Mouse (Mus musculus) testis, adult 2 months (tissue): ENCODE data around the gene St6galnac3.

Experiments
- CTCF ChIP-seq: fragments of 200-500 bp; IDR thresholded peaks from 2 replicates; pipeline ENCODE4 v1.5.1; 2012; ENCODE audit warnings: low read depth, mild to moderate bottlenecking, inconsistent platforms, low read length, moderate library complexity; ENCODE audit not compliant: control insufficient read depth, insufficient read depth, insufficient replicate concordance
- POLR2A ChIP-seq: fragments of 200-500 bp; IDR thresholded peaks from 2 replicates; pipeline ENCODE4 v1.6.1; 2012; ENCODE audit warnings: low read depth, mild to moderate bottlenecking, inconsistent platforms, low read length, moderate library complexity; ENCODE audit not compliant: control insufficient read depth

DNA sequence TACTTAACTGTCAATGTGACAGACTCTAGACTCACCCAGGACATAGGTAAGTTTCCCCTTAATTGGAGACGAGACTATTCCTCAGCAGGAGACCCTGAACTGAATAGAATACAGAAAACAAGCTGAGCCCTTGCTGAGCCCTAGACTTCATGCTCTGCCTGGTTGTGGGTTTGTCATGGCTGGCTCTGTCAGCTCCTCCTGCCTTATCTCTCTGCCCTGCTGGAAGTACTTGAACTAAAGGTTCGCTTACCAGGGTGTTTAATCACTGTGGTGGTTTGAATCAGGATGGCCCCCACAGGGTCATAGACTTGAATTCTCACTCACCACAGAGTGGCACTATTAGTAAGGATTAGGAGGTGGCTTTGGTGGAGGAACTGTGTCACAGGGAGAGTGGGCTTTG is 125.8 kb downstream of the St6galnac3 start:
- no peak for TF ChIP-seq CTCF
- no peak for TF ChIP-seq POLR2A
